Mouse (Mus musculus) testis, adult 10 weeks (tissue): ENCODE results near the gene Olfr510. TPM values are rescaled to one million over a fixed set of nuclear protein-coding genes. Genes with fewer than 3 reads are reported as not detected.

ENCODE experiments used
- polyA plus RNA-seq: library from polyadenylated mRNA; stranded (reverse); fragments of 350-450 nt; fragmentation: Illumina TruSeq; extraction: RNeasy Lipid Tissue Mini Kit (QIAGEN cat#74804); gene quantifications from one replicate; pipeline ENCODE4 v1.2.3, GENCODE M21; 2014; ENCODE audit warnings: low read depth, low replicate concordance

The Olfr510 gene
- polyA plus RNA-seq = not detected

DNA sequence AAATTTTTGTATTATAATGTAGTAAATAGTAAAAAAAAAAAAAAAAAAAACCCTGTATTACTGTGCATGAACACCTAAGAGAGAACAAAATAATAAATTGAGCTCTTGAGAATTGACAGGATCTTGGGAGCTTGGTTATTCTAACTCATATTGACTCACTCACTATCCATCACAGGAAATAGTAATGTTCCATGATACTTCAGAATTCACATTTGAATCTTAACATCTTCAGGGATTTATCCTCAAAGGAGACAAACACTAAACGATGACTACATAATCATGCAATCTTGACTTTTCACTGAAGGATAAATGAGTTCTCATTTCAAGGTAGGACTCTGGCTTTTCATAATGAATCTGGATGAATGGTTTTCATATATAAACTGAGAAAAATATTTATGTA is at the start of gene Olfr510:
Gene Olfr510 (plus strand): TSS at position 301 of the 400 bp plus-strand sequence.

DNA sequence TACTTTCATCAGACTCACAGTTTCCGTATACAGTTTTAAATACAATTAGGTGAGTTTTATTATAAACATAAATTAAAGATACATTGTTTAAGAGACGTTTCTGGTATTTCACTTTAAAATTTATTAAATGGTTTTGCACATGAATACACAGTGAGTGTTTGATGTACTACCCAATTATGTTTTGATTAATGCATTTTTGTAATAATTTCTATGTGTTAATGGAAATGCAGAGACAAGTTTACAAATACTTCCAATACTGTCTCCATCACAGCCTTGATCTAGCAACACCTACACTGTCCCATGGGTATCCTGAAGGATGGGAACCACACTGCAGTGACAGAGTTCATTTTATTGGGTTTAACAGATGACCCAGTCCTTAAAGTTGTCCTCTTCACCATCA is 44.7 kb upstream of the Olfr510 start, which contains the start of gene Olfr507:
Gene Olfr507 (plus strand): TSS at position 301 of the 400 bp plus-strand sequence.

DNA sequence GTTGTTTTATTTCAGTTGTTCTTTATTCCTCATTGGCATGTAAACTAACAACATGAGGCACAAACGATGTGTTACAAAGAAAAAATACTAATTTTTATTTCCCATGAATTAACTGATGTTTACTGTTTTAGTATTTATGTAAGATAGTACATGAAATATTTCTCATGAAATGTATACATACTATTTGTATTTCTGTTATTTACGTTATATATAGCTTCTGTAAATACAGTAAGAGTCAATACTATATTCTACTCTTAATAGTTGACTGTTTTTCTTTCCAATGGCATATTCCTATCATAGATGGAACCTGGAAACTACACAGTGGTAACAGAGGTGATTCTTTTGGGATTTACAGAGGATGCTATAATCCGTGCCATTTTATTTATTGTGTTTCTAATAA is 36.5 kb upstream of the Olfr510 start, which contains the start of gene Olfr508:
Gene Olfr508 (plus strand): TSS at position 301 of the 400 bp plus-strand sequence.

DNA sequence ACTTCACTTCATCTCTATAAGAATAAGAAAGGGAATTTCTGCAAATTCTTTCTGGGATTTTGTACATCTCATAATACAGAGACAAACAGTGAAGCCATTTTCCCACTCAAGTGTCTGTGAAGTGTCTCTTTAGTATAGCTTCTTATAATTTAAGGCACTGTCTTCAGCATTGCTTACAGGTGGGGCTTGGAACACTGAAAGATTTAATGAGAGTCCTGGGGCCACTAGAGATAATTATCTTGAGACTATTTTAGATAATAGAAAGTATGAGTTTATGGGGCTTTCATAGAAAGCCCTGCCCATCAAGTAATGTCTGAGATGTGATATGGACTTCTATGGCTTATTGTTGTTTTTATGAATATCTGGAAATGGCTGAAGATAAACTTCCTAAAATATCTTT is 14.4 kb upstream of the Olfr510 start, which contains the start of gene Olfr509:
Gene Olfr509 (minus strand): TSS at position 101 of the 400 bp plus-strand sequence.

DNA sequence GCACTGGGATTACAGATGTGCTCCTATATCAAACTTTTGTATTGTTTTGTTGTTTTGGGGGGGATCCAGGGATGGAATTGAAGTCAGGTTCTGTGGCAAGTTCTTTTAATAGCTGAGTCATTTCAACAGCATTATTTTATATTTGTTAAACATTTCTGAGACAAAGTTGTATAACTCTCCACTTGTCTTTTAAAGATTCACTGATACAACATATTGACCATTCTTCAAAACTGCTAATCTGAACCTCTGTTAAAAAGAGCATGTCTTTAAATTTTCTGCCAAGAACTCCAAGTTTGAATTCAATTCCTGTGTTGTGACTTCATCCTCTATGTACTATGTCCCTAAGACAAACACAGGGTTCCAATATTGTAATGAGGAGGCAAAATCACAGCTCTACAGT is 46.8 kb downstream of the Olfr510 start, which contains the start of gene Olfr512:
Gene Olfr512 (plus strand): TSS at position 301 of the 400 bp plus-strand sequence.

Other genes starting within 250 kb of the Olfr510 start
- not detected for gene Olfr497, start 246.0 kb upstream of the Olfr510 start, polyA plus RNA-seq
- gene Olfr498, start 201.1 kb upstream of the Olfr510 start, polyA plus RNA-seq = not detected
- gene Olfr502, start 141.4 kb upstream of the Olfr510 start, polyA plus RNA-seq = not detected
- not detected for gene Olfr503, start 121.9 kb upstream of the Olfr510 start, polyA plus RNA-seq
- not detected for gene Olfr504, start 100.6 kb upstream of the Olfr510 start, polyA plus RNA-seq
- gene Olfr506, start 55.6 kb upstream of the Olfr510 start, polyA plus RNA-seq = not detected
- not detected for gene Olfr507, start 44.6 kb upstream of the Olfr510 start, polyA plus RNA-seq
- gene Olfr508, start 36.4 kb upstream of the Olfr510 start, polyA plus RNA-seq = not detected
- not detected for gene Olfr509, start 14.5 kb upstream of the Olfr510 start, polyA plus RNA-seq
- not detected for gene Olfr512, start 46.9 kb downstream of the Olfr510 start, polyA plus RNA-seq
- gene Olfr513, start 84.6 kb downstream of the Olfr510 start, polyA plus RNA-seq = not detected
- not detected for gene Olfr514, start 159.6 kb downstream of the Olfr510 start, polyA plus RNA-seq
- not detected for gene Olfr516, start 184.1 kb downstream of the Olfr510 start, polyA plus RNA-seq
- gene Olfr517, start 206.0 kb downstream of the Olfr510 start, polyA plus RNA-seq = not detected
- gene Olfr518, start 218.6 kb downstream of the Olfr510 start, polyA plus RNA-seq = not detected
- not detected for gene Olfr519, start 228.0 kb downstream of the Olfr510 start, polyA plus RNA-seq